ENCODE assay signal across 30 mouse cellular contexts in the genomic region with DNA sequence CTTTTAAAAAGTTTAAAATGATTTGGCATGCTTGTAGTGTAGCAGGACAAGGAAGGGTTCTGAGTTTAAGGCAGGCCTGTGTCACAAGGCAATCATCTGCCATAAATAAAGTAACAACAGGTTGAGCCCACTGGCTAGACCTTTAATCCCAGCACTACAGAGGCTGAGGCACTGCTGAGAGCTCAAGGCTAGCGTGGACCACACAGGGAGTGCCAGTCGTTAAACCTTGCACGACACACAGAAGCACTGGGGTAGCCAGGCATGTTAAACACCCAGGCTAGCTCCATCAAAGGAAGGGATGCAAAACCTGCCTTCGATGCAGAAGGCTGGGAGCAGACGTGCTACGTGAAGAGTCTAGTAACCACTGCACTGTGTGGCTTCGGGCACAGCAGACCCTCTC. TPM values are rescaled to one million over a fixed set of nuclear protein-coding genes. Genes with fewer than 3 reads are reported as not detected.
DNase-seq lines count a peak whose midpoint lies in the region; ATAC-seq and TF ChIP-seq lines count a peak whose summit lies in the region.
"Had no signal": no experiment of that assay in that cellular context is flagged by ENCODE, and none has a peak within 500 bp of the region (broad histone marks: within the 10 kb centered on the region; RNA-seq: fewer than 3 reads in every experiment).

No protein-coding gene starts in this region.

- no peaks in the 10 kb centered on the region for H3K9me3 ChIP-seq in hindbrain, embryonic 12.5 days (replicated peaks)
- H3K9me3 ChIP-seq in hindbrain, embryonic 16.5 days (ENCODE audit: control insufficient read depth, low read length): no peaks in the 10 kb centered on the region
- H3K9me3 ChIP-seq in midbrain, embryonic 13.5 days: no peaks in the 10 kb centered on the region
- H3K9me3 ChIP-seq in midbrain, embryonic 15.5 days: no peaks in the 10 kb centered on the region
- H3K9me3 ChIP-seq in neural tube, embryonic 13.5 days: no peaks in the 10 kb centered on the region
- H3K9me3 ChIP-seq: embryonic facial prominence, embryonic 10.5 days; embryonic facial prominence, embryonic 15.5 days; forebrain, embryonic 13.5 days; heart, embryonic 10.5 days; heart, embryonic 15.5 days had no signal

- H3K9ac ChIP-seq in hindbrain, embryonic 12.5 days: 0 out of 2 replicates have a peak overlapping the region, but pooled peaks have one; percentile 23
- no peak overlapping the region for H3K9ac ChIP-seq in hindbrain, embryonic 16.5 days (ENCODE audit: low read depth, low read length)
- H3K9ac ChIP-seq in midbrain, embryonic 13.5 days (replicated peaks): no peak overlapping the region
- no peak overlapping the region for H3K9ac ChIP-seq in midbrain, embryonic 15.5 days
- no peak overlapping the region for H3K9ac ChIP-seq in neural tube, embryonic 13.5 days
- H3K9ac ChIP-seq: embryonic facial prominence, embryonic 15.5 days; forebrain, embryonic 13.5 days; heart, embryonic 15.5 days; hindbrain, embryonic 14.5 days; liver, embryonic 14.5 days had no signal

- no peak overlapping the region for H3K4me3 ChIP-seq in hindbrain, embryonic 12.5 days
- H3K4me3 ChIP-seq in hindbrain, embryonic 16.5 days (ENCODE audit: low read length): no peak overlapping the region
- no peak overlapping the region for H3K4me3 ChIP-seq in midbrain, embryonic 13.5 days (replicated peaks)
- H3K4me3 ChIP-seq in midbrain, embryonic 15.5 days: no peak overlapping the region
- H3K4me3 ChIP-seq in neural tube, embryonic 13.5 days: no peak overlapping the region
- H3K4me3 ChIP-seq in layer of hippocampus, adult 2 months: no peak overlapping the region
- H3K4me3 ChIP-seq: embryonic facial prominence, embryonic 10.5 days; embryonic facial prominence, embryonic 15.5 days; forebrain, embryonic 13.5 days; heart, embryonic 10.5 days; heart, embryonic 15.5 days; left cerebral cortex, adult 2 months had no signal

- no peaks in the 10 kb centered on the region for H3K27me3 ChIP-seq in hindbrain, embryonic 12.5 days
- H3K27me3 ChIP-seq in hindbrain, embryonic 16.5 days (replicated peaks; ENCODE audit: control insufficient read depth, insufficient read depth, low read length): no peaks in the 10 kb centered on the region
- no peaks in the 10 kb centered on the region for H3K27me3 ChIP-seq in midbrain, embryonic 13.5 days
- no peaks in the 10 kb centered on the region for H3K27me3 ChIP-seq in midbrain, embryonic 15.5 days (replicated peaks)
- no peaks in the 10 kb centered on the region for H3K27me3 ChIP-seq in neural tube, embryonic 13.5 days
- H3K27me3 ChIP-seq: CH12.LX; embryonic facial prominence, embryonic 15.5 days; forebrain, embryonic 13.5 days; heart, embryonic 15.5 days had no signal

- no peaks in the 10 kb centered on the region for H3K36me3 ChIP-seq in hindbrain, embryonic 12.5 days
- no peaks in the 10 kb centered on the region; the same call in 1 of the 2 replicates for H3K36me3 ChIP-seq in hindbrain, embryonic 16.5 days (ENCODE audit: control insufficient read depth, insufficient read depth, low read length)
- peaks cover 12% of the 10 kb centered on the region; the same call in 1 of the 2 replicates for H3K36me3 ChIP-seq in midbrain, embryonic 13.5 days
- no peaks in the 10 kb centered on the region for H3K36me3 ChIP-seq in midbrain, embryonic 15.5 days (replicated peaks)
- 0 out of 2 replicates have a peak, but pooled peaks cover 8% of the 10 kb centered on the region for H3K36me3 ChIP-seq in neural tube, embryonic 13.5 days
- H3K36me3 ChIP-seq: embryonic facial prominence, embryonic 15.5 days; heart, embryonic 15.5 days had no signal

- 72% methylated on average over 7 of the region's 7 CpGs for WGBS in hindbrain, embryonic 12.5 days
- 72% methylated on average over 7 of the region's 7 CpGs for WGBS in hindbrain, embryonic 16.5 days
- 67% methylated on average over 7 of the region's 7 CpGs for WGBS in midbrain, embryonic 13.5 days
- WGBS in midbrain, embryonic 15.5 days: 65% methylated on average over 7 of the region's 7 CpGs
- 27% methylated on average over 7 of the region's 7 CpGs for WGBS in neural tube, embryonic 13.5 days

- no peak for ATAC-seq in hindbrain, embryonic 12.5 days (ENCODE audit: low FRiP score)
- ATAC-seq in hindbrain, embryonic 16.5 days: no peak
- no peak for ATAC-seq in midbrain, embryonic 13.5 days
- no peak for ATAC-seq in midbrain, embryonic 15.5 days (replicated peaks)
- ATAC-seq in neural tube, embryonic 13.5 days (ENCODE audit: low read depth): no peak
- ATAC-seq: activated CD4-positive, CD25-positive, alpha-beta regulatory T cell, adult 4 months; forebrain, embryonic 13.5 days; inflammation-experienced regulatory T-cells, adult 6 months had no signal

- no peak for TF ChIP-seq CTCF in layer of hippocampus, adult 2 months (conservative IDR thresholded peaks at IDR 0.05)

- DNase-seq in ZHBTc4 (ENCODE audit: low read depth, low spot score): peak; percentile 64
- no peak for DNase-seq in left cerebral cortex, adult 9 months (ENCODE audit: low spot score in 2 of 2)
- DNase-seq in layer of hippocampus, adult 2 months (ENCODE audit: low spot score in 2 of 2): no peak
- DNase-seq: adrenal gland, adult 2 months; adrenal gland, postnatal 36 days; cerebellum, adult 2 months; cerebellum, postnatal 25 days; gastrocnemius, postnatal 25 days; kidney, postnatal 25 days; liver; lung, adult 2 months; right cerebral cortex, postnatal 4 days; thymus, postnatal 4 days had no signal

- H3K27ac ChIP-seq in hindbrain, embryonic 12.5 days: no peak overlapping the region
- H3K27ac ChIP-seq in hindbrain, embryonic 16.5 days (ENCODE audit: low read depth, low read length): no peak overlapping the region
- H3K27ac ChIP-seq in midbrain, embryonic 13.5 days: peak overlapping the region; percentile 58; the same call in 1 of the 2 replicates
- H3K27ac ChIP-seq in midbrain, embryonic 15.5 days: no peak overlapping the region
- H3K27ac ChIP-seq in neural tube, embryonic 13.5 days (replicated peaks): peak overlapping the region; percentile 59
- H3K27ac ChIP-seq in layer of hippocampus, adult 2 months: no peak overlapping the region
- H3K27ac ChIP-seq: embryonic facial prominence, embryonic 10.5 days; embryonic facial prominence, embryonic 15.5 days; forebrain, embryonic 13.5 days; heart, embryonic 10.5 days; heart, embryonic 15.5 days; hindbrain, embryonic 14.5 days; left cerebral cortex, adult 2 months; liver, embryonic 14.5 days; macrophage had no signal

- no peak overlapping the region for H3K4me2 ChIP-seq in hindbrain, embryonic 12.5 days (replicated peaks)
- H3K4me2 ChIP-seq in hindbrain, embryonic 16.5 days (ENCODE audit: low read length): no peak overlapping the region
- no peak overlapping the region for H3K4me2 ChIP-seq in midbrain, embryonic 13.5 days (replicated peaks)
- no peak overlapping the region for H3K4me2 ChIP-seq in midbrain, embryonic 15.5 days
- no peak overlapping the region for H3K4me2 ChIP-seq in neural tube, embryonic 13.5 days
- H3K4me2 ChIP-seq: embryonic facial prominence, embryonic 15.5 days; forebrain, embryonic 13.5 days; heart, embryonic 15.5 days; hindbrain, embryonic 14.5 days had no signal

- H3K4me1 ChIP-seq in hindbrain, embryonic 12.5 days: peaks cover 10% of the 10 kb centered on the region; the same call in 1 of the 2 replicates
- H3K4me1 ChIP-seq in hindbrain, embryonic 16.5 days (ENCODE audit: control insufficient read depth, insufficient read depth, low read depth, low read length): peaks cover 9% of the 10 kb centered on the region; the same call in 1 of the 2 replicates
- H3K4me1 ChIP-seq in midbrain, embryonic 13.5 days (replicated peaks): peaks cover 16% of the 10 kb centered on the region
- H3K4me1 ChIP-seq in midbrain, embryonic 15.5 days: 0 out of 2 replicates have a peak, but pooled peaks cover 6% of the 10 kb centered on the region
- peaks cover 24% of the 10 kb centered on the region for H3K4me1 ChIP-seq in neural tube, embryonic 13.5 days (replicated peaks)
- H3K4me1 ChIP-seq: embryonic facial prominence, embryonic 15.5 days had no signal

RNA-seq across cellular contexts. Expression of a gene that starts 14.6 kb away (rescaled TPM):
- 7.6 and 8.1 TPM in 2 replicates for polyA plus RNA-seq in hindbrain, embryonic 12.5 days (2016; fragmentation: Nextera tagmentation; extraction: Ambion mirVana)
- 6.0 and 6.2 TPM in 2 replicates for polyA plus RNA-seq in hindbrain, embryonic 16.5 days (2015; fragmentation: Nextera tagmentation; extraction: Ambion mirVana)
- polyA plus RNA-seq in midbrain, embryonic 13.5 days (2015; fragmentation: Nextera tagmentation; extraction: Ambion mirVana): 9.4 and 9.6 TPM in 2 replicates
- 10.5 and 12.8 TPM in 2 replicates for polyA plus RNA-seq in midbrain, embryonic 15.5 days (2015; fragmentation: Nextera tagmentation; extraction: Ambion mirVana)
- 6.5 and 9.4 TPM in 2 replicates for polyA plus RNA-seq in neural tube, embryonic 13.5 days (2015; fragmentation: Nextera tagmentation; extraction: Ambion mirVana)
- 10 to 100 TPM; 56.1 to 61.3 TPM for total RNA-seq in layer of hippocampus, adult 2 months (2021)

RNA-seq across cellular contexts. Expression of a gene that starts 46.8 kb away (rescaled TPM):
- polyA plus RNA-seq in hindbrain, embryonic 12.5 days (2016; fragmentation: Nextera tagmentation; extraction: Ambion mirVana): 74.5 and 82.9 TPM in 2 replicates
- 52.6 and 53.6 TPM in 2 replicates for polyA plus RNA-seq in hindbrain, embryonic 16.5 days (2015; fragmentation: Nextera tagmentation; extraction: Ambion mirVana)
- 56.6 and 68.3 TPM in 2 replicates for polyA plus RNA-seq in midbrain, embryonic 13.5 days (2015; fragmentation: Nextera tagmentation; extraction: Ambion mirVana)
- polyA plus RNA-seq in midbrain, embryonic 15.5 days (2015; fragmentation: Nextera tagmentation; extraction: Ambion mirVana): 61.6 and 68.5 TPM in 2 replicates
- polyA plus RNA-seq in neural tube, embryonic 13.5 days (2015; fragmentation: Nextera tagmentation; extraction: Ambion mirVana): 70.7 and 75.4 TPM in 2 replicates
- total RNA-seq in layer of hippocampus, adult 2 months (2021): 10 to 100 TPM; 27.3 to 36.3 TPM

Comparison
In these comparisons a context has a peak if more than half of its experiments do, and no peak if none do; other contexts are left out.
1. H3K27ac ChIP-seq: peak in midbrain, embryonic 13.5 days (single experiment) and neural tube, embryonic 13.5 days (single experiment); none in hindbrain, embryonic 12.5 days (single experiment), hindbrain, embryonic 16.5 days (single experiment), midbrain, embryonic 15.5 days (single experiment) and layer of hippocampus, adult 2 months (single experiment).